Mouse (Mus musculus) hindbrain, embryonic 15.5 days (tissue): ENCODE results near the gene Dtd1. TPM values are rescaled to one million over a fixed set of nuclear protein-coding genes. Genes with fewer than 3 reads are reported as not detected.

Experiments
- ATAC-seq: fragments of 200-750 bp; cut with Nextera tagmentation; 2 replicates; pipeline ENCODE4 v1.8.0; 2017; ENCODE audit warnings: low read depth, moderate number of reproducible peaks, moderate TSS enrichment; ENCODE audit not compliant: low FRiP score
- H3K27ac ChIP-seq: fragments of 300-500 bp; sonication (generic); replicated peaks from 2 replicates; pipeline ENCODE4 v1.5.1; 2015; ENCODE audit warnings: mild to moderate bottlenecking, inconsistent platforms
- H3K27me3 ChIP-seq: fragments of 300-500 bp; sonication (generic); 2 replicates; pipeline ENCODE4 v1.6.1; 2015; ENCODE audit warnings: control low read depth, inconsistent platforms
- H3K36me3 ChIP-seq: fragments of 300-500 bp; sonication (generic); 2 replicates; pipeline ENCODE4 v1.6.1; 2015; ENCODE audit warnings: control low read depth, inconsistent platforms
- H3K4me1 ChIP-seq: fragments of 300-500 bp; sonication (generic); replicated peaks from 2 replicates; pipeline ENCODE4 v1.6.1; 2015; ENCODE audit warnings: control low read depth, inconsistent platforms
- H3K4me2 ChIP-seq: fragments of 300-500 bp; sonication (generic); 2 replicates; pipeline ENCODE4 v1.6.1; 2015; ENCODE audit warnings: moderate library complexity, mild to moderate bottlenecking, inconsistent platforms
- H3K4me3 ChIP-seq: fragments of 300-500 bp; sonication (generic); 2 replicates; pipeline ENCODE4 v1.5.1; 2015; ENCODE audit warnings: mild to moderate bottlenecking, inconsistent platforms
- H3K9ac ChIP-seq: fragments of 300-500 bp; sonication (generic); 2 replicates; pipeline ENCODE4 v1.6.1; 2015; ENCODE audit warnings: inconsistent platforms
- H3K9me3 ChIP-seq: fragments of 300-500 bp; sonication (generic); 2 replicates; pipeline ENCODE4 v1.6.1; 2016; ENCODE audit warnings: control low read depth, inconsistent platforms
- WGBS: fragments of 180-500 bp; shearing (Covaris S2); methylation state at CpG from one replicate; pipeline ENCODE4 v1.1.7; 2015; 5-methylcytosine and 5-hydroxymethylcytosine counted together
- polyA plus RNA-seq: library from polyadenylated mRNA; unstranded; fragments of >200 nt; fragmentation: Nextera tagmentation; extraction: Ambion mirVana; gene quantifications from 2 replicates; pipeline ENCODE4 v1.2.1, GENCODE M21; 2015

Dtd1 gene
- polyA plus RNA-seq, 1 experiment from 2014 or later = 124 TPM

- Histone ChIP-seq H3K9me3 (no peaks in the 10 kb centered on the region), H3K36me3 (no peaks in the 10 kb centered on the region), H3K4me2 (no peak overlapping the region), H3K4me3 (no peak overlapping the region), H3K9ac (no peak overlapping the region), H3K27me3 (no peaks in the 10 kb centered on the region), H3K27ac (no peak overlapping the region), H3K4me1 (no peaks in the 10 kb centered on the region)
- 94% methylated on average over 2 of the region's 2 CpGs for WGBS
- no peak for ATAC-seq
Observed at GRCm38 (mm10) chr2:144755016-144755415, 155.3 kb downstream of the Dtd1 start.

DNA sequence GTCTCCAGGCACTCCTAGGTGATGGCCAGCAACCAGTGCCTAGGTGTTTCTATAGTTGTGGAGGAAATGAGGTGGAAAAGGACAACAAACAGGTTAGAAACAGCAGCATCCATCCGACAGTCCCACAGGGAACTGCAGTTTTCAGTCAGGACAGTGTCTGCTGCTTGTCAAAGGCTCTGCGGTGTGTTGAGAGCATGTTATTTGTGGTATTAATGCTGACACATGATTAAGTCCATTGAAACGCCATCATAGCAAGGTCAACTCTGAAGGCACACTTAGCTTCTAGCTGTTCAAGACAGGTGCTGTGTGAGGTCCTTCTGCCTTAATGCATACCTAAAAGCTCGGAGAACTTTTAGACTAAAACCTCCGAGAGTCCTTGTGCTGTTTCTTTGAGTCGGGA is 161.0 kb downstream of the Dtd1 start:
- Histone ChIP-seq H3K4me3 (no peak overlapping the region), H3K4me2 (no peak overlapping the region), H3K4me1 (no peaks in the 10 kb centered on the region), H3K27ac (no peak overlapping the region), H3K36me3 (no peaks in the 10 kb centered on the region), H3K9me3 (no peaks in the 10 kb centered on the region), H3K27me3 (no peaks in the 10 kb centered on the region), H3K9ac (no peak overlapping the region)
- WGBS = 92% methylated on average over 6 of the region's 6 CpGs
- no peak for ATAC-seq

DNA sequence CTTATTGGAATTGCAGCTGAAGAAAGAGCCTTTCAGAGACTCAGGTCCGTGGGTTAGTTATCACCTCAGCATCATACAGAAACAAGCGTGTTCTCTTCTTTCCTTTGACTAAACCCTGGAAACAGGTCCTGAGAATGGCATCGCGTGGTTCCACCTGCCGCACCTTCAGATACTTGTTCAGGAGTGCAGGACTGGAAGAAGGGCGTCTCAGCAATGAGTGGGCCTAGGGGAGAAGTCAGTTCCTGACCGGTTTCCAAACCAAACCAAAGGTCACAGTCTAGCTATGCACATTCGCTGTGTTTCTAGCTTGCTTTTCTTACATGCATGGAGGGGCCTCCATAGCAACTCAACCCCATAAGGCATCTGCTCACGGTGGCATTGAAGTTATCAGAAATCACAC is 164.0 kb downstream of the Dtd1 start:
- no peaks in the 10 kb centered on the region for H3K4me1 ChIP-seq
- ATAC-seq = no peak
- H3K4me2 ChIP-seq = no peak overlapping the region
- no peaks in the 10 kb centered on the region for H3K27me3 ChIP-seq
- H3K9ac ChIP-seq = no peak overlapping the region
- no peak overlapping the region for H3K4me3 ChIP-seq
- WGBS = 92% methylated on average over 9 of the region's 9 CpGs
- no peaks in the 10 kb centered on the region for H3K36me3 ChIP-seq
- no peak overlapping the region for H3K27ac ChIP-seq
- no peaks in the 10 kb centered on the region for H3K9me3 ChIP-seq

GRCm38 (mm10) chr2:144764116-144764788 is 164.6 kb downstream of the Dtd1 start:
- Histone ChIP-seq H3K4me2 (no peak overlapping the region), H3K9ac (no peak overlapping the region), H3K4me1 (no peaks in the 10 kb centered on the region), H3K4me3 (no peak overlapping the region), H3K36me3 (no peaks in the 10 kb centered on the region), H3K27me3 (no peaks in the 10 kb centered on the region), H3K27ac (no peak overlapping the region), H3K9me3 (no peaks in the 10 kb centered on the region)
- 71% methylated on average over 7 of the region's 7 CpGs for WGBS
- ATAC-seq = no peak

DNA sequence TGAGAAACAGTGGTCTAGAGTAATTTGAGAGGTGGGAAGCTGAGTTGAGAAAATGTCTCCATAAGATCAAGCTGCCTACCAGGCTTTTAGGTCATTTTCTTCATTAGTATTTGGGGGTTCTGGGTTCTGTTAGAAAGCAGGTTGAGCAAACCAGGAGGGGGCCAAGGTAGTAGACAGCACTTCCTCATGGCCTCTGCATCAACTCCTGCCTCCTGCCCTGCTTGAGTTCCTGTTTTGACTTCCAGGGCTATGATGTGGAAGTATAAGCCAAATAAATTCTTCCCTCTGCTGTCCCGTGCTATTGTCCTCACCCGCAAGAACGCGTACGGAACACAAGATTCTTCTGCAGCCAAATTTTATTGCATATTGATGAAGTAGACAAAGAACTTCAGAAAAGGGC is 165.5 kb downstream of the Dtd1 start:
- WGBS = 94% methylated on average over 5 of the region's 5 CpGs
- Histone ChIP-seq H3K4me2 (no peak overlapping the region), H3K4me3 (no peak overlapping the region)

GRCm38 (mm10) chr2:144768375-144769117 is 168.8 kb downstream of the Dtd1 start:
- Histone ChIP-seq H3K4me1 (no peaks in the 10 kb centered on the region), H3K9ac (no peak overlapping the region), H3K4me2 (no peak overlapping the region), H3K36me3 (no peaks in the 10 kb centered on the region), H3K27ac (no peak overlapping the region), H3K27me3 (no peaks in the 10 kb centered on the region), H3K4me3 (no peak overlapping the region), H3K9me3 (no peaks in the 10 kb centered on the region)
- WGBS = 76% methylated on average over 3 of the region's 3 CpGs
- no peak for ATAC-seq

More for the DNA sequence above, 165.5 kb downstream of the Dtd1 start:
- H3K9ac ChIP-seq = no peak overlapping the region
- no peaks in the 10 kb centered on the region for H3K27me3 ChIP-seq
- no peak for ATAC-seq
- no peak overlapping the region for H3K27ac ChIP-seq
- H3K36me3 ChIP-seq = no peaks in the 10 kb centered on the region
- H3K4me1 ChIP-seq = no peaks in the 10 kb centered on the region
- H3K9me3 ChIP-seq = no peaks in the 10 kb centered on the region

DNA sequence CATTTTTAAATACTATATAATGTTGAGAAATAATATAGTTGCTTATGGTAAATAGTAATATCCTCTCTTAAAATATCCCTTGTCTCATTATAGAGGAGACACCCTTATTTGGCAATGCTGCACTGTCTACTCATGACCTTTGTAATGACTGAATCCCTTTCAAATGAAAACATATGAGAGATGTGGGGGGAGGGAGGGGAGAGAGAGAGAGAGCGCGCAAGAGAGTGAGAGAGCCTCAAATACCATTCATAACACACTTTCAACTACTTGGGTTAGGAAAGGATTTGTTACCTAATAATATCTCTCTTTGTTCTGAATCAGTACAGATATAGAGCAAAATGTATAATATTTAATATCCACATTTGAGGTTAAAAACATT is 169.4 kb downstream of the Dtd1 start:
- H3K9me3 ChIP-seq = no peaks in the 10 kb centered on the region
- whole genome bisulfite sequencing = 97% methylated on average over 2 of the region's 2 CpGs
- no peak overlapping the region for H3K27ac ChIP-seq
- no peak overlapping the region for H3K9ac ChIP-seq
- H3K4me1 ChIP-seq = no peaks in the 10 kb centered on the region
- no peaks in the 10 kb centered on the region for H3K36me3 ChIP-seq
- H3K4me3 ChIP-seq = no peak overlapping the region
- no peaks in the 10 kb centered on the region for H3K27me3 ChIP-seq
- no peak for ATAC-seq
- H3K4me2 ChIP-seq = no peak overlapping the region

- Histone ChIP-seq H3K9ac (no peak overlapping the region), H3K27ac (no peak overlapping the region), H3K4me1 (no peaks in the 10 kb centered on the region), H3K27me3 (no peaks in the 10 kb centered on the region), H3K36me3 (no peaks in the 10 kb centered on the region), H3K4me3 (no peak overlapping the region), H3K9me3 (no peaks in the 10 kb centered on the region), H3K4me2 (no peak overlapping the region)
- WGBS = 52% methylated on average over 3 of the region's 3 CpGs
- no peak for ATAC-seq
Observed at GRCm38 (mm10) chr2:144769556-144769955, 169.9 kb downstream of the Dtd1 start.

- no peaks in the 10 kb centered on the region for H3K4me1 ChIP-seq
- WGBS = 91% methylated on average over 7 of the region's 7 CpGs
- no peak overlapping the region for H3K9ac ChIP-seq
- H3K4me3 ChIP-seq = no peak overlapping the region
- no peaks in the 10 kb centered on the region for H3K27me3 ChIP-seq
- no peak for ATAC-seq
- no peak overlapping the region for H3K4me2 ChIP-seq
- H3K9me3 ChIP-seq = no peaks in the 10 kb centered on the region
- no peaks in the 10 kb centered on the region for H3K36me3 ChIP-seq
- no peak overlapping the region for H3K27ac ChIP-seq
Observed at GRCm38 (mm10) chr2:144770452-144770941, 170.8 kb downstream of the Dtd1 start.

GRCm38 (mm10) chr2:144771841-144772240 is 172.1 kb downstream of the Dtd1 start:
- Histone ChIP-seq H3K36me3 (no peaks in the 10 kb centered on the region), H3K27ac (no peak overlapping the region), H3K4me3 (no peak overlapping the region), H3K4me2 (no peak overlapping the region), H3K9me3 (no peaks in the 10 kb centered on the region), H3K4me1 (no peaks in the 10 kb centered on the region), H3K27me3 (no peaks in the 10 kb centered on the region), H3K9ac (no peak overlapping the region)
- no peak for ATAC-seq
- 91% methylated on average over 4 of the region's 4 CpGs for WGBS

DNA sequence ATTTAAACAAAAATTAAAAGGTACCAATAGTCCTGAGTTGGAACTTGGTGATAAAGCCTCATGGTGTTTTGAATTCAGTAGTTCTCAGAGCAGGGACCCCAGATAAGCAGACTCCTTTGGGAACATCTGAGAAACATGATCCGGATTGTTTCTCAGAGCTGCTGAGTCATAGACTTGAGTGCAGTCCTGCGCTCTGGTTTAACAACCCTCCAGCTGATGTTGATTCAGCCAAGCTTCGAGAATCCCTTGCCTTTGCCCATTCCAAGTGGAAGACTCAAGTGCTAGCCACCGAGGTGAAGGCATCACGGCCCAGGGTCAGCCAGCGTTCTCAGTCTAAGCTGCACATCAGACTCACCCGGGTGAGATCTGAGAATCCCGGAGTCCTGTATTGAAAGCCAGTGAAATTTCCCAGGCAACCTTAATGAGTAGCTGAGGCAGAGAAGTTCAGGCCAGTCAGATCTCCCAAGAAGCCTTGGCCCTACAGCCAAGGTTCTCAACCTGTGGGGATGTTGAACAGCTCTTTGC is 175.0 kb downstream of the Dtd1 start:
- no peak overlapping the region for H3K9ac ChIP-seq
- H3K36me3 ChIP-seq = no peaks in the 10 kb centered on the region
- no peaks in the 10 kb centered on the region for H3K4me1 ChIP-seq
- no peaks in the 10 kb centered on the region for H3K9me3 ChIP-seq
- no peak overlapping the region for H3K4me2 ChIP-seq
- 82% methylated on average over 8 of the region's 8 CpGs for WGBS
- H3K4me3 ChIP-seq = no peak overlapping the region
- ATAC-seq = no peak
- no peaks in the 10 kb centered on the region for H3K27me3 ChIP-seq
- no peak overlapping the region for H3K27ac ChIP-seq

DNA sequence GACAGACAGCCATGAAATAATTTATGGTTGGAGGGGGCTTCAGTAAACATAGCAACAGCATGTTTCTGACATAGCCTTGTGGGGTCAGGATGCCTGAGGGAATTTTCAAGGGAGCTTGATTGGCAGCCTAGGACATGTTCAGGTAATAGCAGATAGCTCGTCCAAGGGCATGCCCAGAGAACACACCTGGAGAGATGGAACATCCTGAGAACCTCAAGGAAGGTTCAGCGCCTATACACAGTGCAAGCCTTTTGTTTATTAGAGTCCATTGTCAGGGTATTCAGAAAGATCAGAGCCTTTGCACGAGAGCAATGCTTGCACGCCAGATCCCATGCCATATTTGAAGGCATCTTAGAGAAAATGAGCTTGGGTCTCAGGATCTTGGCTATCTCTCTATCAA is 175.9 kb downstream of the Dtd1 start:
- no peak overlapping the region for H3K9ac ChIP-seq
- WGBS = 94% methylated on average over 4 of the region's 4 CpGs
- no peaks in the 10 kb centered on the region for H3K9me3 ChIP-seq
- no peak overlapping the region for H3K4me2 ChIP-seq
- H3K4me1 ChIP-seq = 0 out of 2 replicates have a peak, but pooled peaks cover under 1% of the 10 kb centered on the region
- H3K36me3 ChIP-seq = no peaks in the 10 kb centered on the region
- H3K4me3 ChIP-seq = no peak overlapping the region
- ATAC-seq = no peak
- H3K27ac ChIP-seq = no peak overlapping the region
- no peaks in the 10 kb centered on the region for H3K27me3 ChIP-seq
